Mouse (Mus musculus) midbrain, embryonic 16.5 days (tissue): ENCODE results near the gene Ldhb. TPM values are rescaled to one million over a fixed set of nuclear protein-coding genes. Genes with fewer than 3 reads are reported as not detected.

Source experiments
- ATAC-seq: fragments of 200-750 bp; cut with Nextera tagmentation; 2 replicates; pipeline ENCODE4 v1.8.0; 2017; ENCODE audit warnings: moderate TSS enrichment
- H3K27ac ChIP-seq: fragments of 300-500 bp; sonication (generic); 2 replicates; pipeline ENCODE4 v1.5.1; 2014; ENCODE audit warnings: mild to moderate bottlenecking, low read length, mixed read lengths
- H3K27me3 ChIP-seq: fragments of 300-500 bp; sonication (generic); 2 replicates; pipeline ENCODE4 v1.6.1; 2014; ENCODE audit warnings: low read depth, low read length, mixed read lengths; ENCODE audit not compliant: control insufficient read depth, insufficient read depth
- H3K36me3 ChIP-seq: fragments of 300-500 bp; sonication (generic); 2 replicates; pipeline ENCODE4 v1.6.1; 2014; ENCODE audit warnings: mild to moderate bottlenecking, low read length, moderate library complexity, mixed read lengths; ENCODE audit not compliant: control insufficient read depth, insufficient read depth
- H3K4me1 ChIP-seq: fragments of 300-500 bp; sonication (generic); 2 replicates; pipeline ENCODE4 v1.6.1; 2014; ENCODE audit warnings: mild to moderate bottlenecking, low read length, mixed read lengths; ENCODE audit not compliant: control insufficient read depth, insufficient read depth
- H3K4me2 ChIP-seq: fragments of 300-500 bp; sonication (generic); 2 replicates; pipeline ENCODE4 v1.6.1; 2014; ENCODE audit warnings: mild to moderate bottlenecking, low read length, mixed read lengths
- H3K4me3 ChIP-seq: fragments of 300-500 bp; sonication (generic); 2 replicates; pipeline ENCODE4 v1.5.1; 2014; ENCODE audit warnings: low read depth, mild to moderate bottlenecking, low read length, moderate library complexity, mixed read lengths
- H3K9ac ChIP-seq: fragments of 300-500 bp; sonication (generic); 2 replicates; pipeline ENCODE4 v1.6.1; 2014; ENCODE audit warnings: low read depth, low read length, mixed read lengths
- H3K9me3 ChIP-seq: fragments of 300-500 bp; sonication (generic); replicated peaks from 2 replicates; pipeline ENCODE4 v1.6.1; 2014; ENCODE audit warnings: mild to moderate bottlenecking, low read length, mixed read lengths; ENCODE audit not compliant: control insufficient read depth, poor library complexity, severe bottlenecking
- WGBS: fragments of 180-500 bp; shearing (Covaris S2); extraction: QIAGEN DNeasy Blood & Tissue Kit; methylation state at CpG from one replicate; pipeline ENCODE4 v1.1.7; 2014; 5-methylcytosine and 5-hydroxymethylcytosine counted together
- polyA plus RNA-seq: library from polyadenylated mRNA; unstranded; fragments of >200 nt; fragmentation: Nextera tagmentation; extraction: Ambion mirVana; gene quantifications from 2 replicates; pipeline ENCODE4 v1.2.1, GENCODE M21; 2015

Ldhb gene
- polyA plus RNA-seq, 1 experiment from 2014 or later = 436 TPM

GRCm38 (mm10) chr6:142540561-142541160 lies 32.9 kb upstream of the Ldhb start:
- H3K4me1 ChIP-seq = no peaks in the 10 kb centered on the region
- no peaks in the 10 kb centered on the region for H3K36me3 ChIP-seq
- no peak overlapping the region for H3K9ac ChIP-seq
- H3K4me2 ChIP-seq = no peak overlapping the region
- H3K9me3 ChIP-seq = no peaks in the 10 kb centered on the region
- WGBS = 89% methylated on average over 10 of the region's 10 CpGs
- no peak for ATAC-seq
- H3K27ac ChIP-seq = no peak overlapping the region
- H3K27me3 ChIP-seq = no peaks in the 10 kb centered on the region
- H3K4me3 ChIP-seq = no peak overlapping the region

GRCm38 (mm10) chr6:142540131-142540530 lies 32.4 kb upstream of the Ldhb start:
- H3K27me3 ChIP-seq = no peaks in the 10 kb centered on the region
- no peak for ATAC-seq
- no peaks in the 10 kb centered on the region for H3K36me3 ChIP-seq
- no peaks in the 10 kb centered on the region for H3K9me3 ChIP-seq
- no peak overlapping the region for H3K27ac ChIP-seq
- H3K4me3 ChIP-seq = no peak overlapping the region
- H3K4me2 ChIP-seq = no peak overlapping the region
- 91% methylated on average over 5 of the region's 5 CpGs for WGBS
- no peaks in the 10 kb centered on the region for H3K4me1 ChIP-seq
- H3K9ac ChIP-seq = no peak overlapping the region

GRCm38 (mm10) chr6:142538503-142538902 lies 30.7 kb upstream of the Ldhb start:
- Histone ChIP-seq H3K9ac (no peak overlapping the region), H3K27me3 (no peaks in the 10 kb centered on the region), H3K4me3 (no peak overlapping the region), H3K4me1 (no peaks in the 10 kb centered on the region), H3K9me3 (no peaks in the 10 kb centered on the region), H3K4me2 (no peak overlapping the region), H3K27ac (no peak overlapping the region), H3K36me3 (no peaks in the 10 kb centered on the region)
- WGBS = 84% methylated on average over 17 of the region's 17 CpGs
- ATAC-seq = no peak

GRCm38 (mm10) chr6:142533412-142533811 lies 25.7 kb upstream of the Ldhb start:
- Histone ChIP-seq H3K9ac (no peak overlapping the region), H3K4me3 (no peak overlapping the region), H3K27ac (no peak overlapping the region), H3K27me3 (no peaks in the 10 kb centered on the region), H3K36me3 (no peaks in the 10 kb centered on the region), H3K4me2 (no peak overlapping the region), H3K4me1 (no peaks in the 10 kb centered on the region), H3K9me3 (no peaks in the 10 kb centered on the region)
- no peak for ATAC-seq
- WGBS = 87% methylated on average over 5 of the region's 5 CpGs

GRCm38 (mm10) chr6:142532686-142533085 lies 24.9 kb upstream of the Ldhb start:
- Histone ChIP-seq H3K9ac (no peak overlapping the region), H3K4me3 (no peak overlapping the region), H3K36me3 (no peaks in the 10 kb centered on the region), H3K4me1 (no peaks in the 10 kb centered on the region), H3K27me3 (no peaks in the 10 kb centered on the region), H3K4me2 (no peak overlapping the region), H3K9me3 (no peaks in the 10 kb centered on the region), H3K27ac (no peak overlapping the region)
- 99% methylated on average over 2 of the region's 2 CpGs for WGBS
- ATAC-seq = no peak

- ATAC-seq = no peak
- no peaks in the 10 kb centered on the region for H3K36me3 ChIP-seq
- 95% methylated on average over 17 of the region's 17 CpGs for WGBS
Measured at GRCm38 (mm10) chr6:142532141-142532540, 24.4 kb upstream of the Ldhb start.

GRCm38 (mm10) chr6:142530378-142530777 lies 22.6 kb upstream of the Ldhb start:
- Histone ChIP-seq H3K4me2 (no peak overlapping the region), H3K4me3 (no peak overlapping the region), H3K9me3 (no peaks in the 10 kb centered on the region), H3K4me1 (no peaks in the 10 kb centered on the region), H3K9ac (no peak overlapping the region), H3K27me3 (no peaks in the 10 kb centered on the region), H3K27ac (no peak overlapping the region), H3K36me3 (no peaks in the 10 kb centered on the region)
- WGBS = 88% methylated on average over 5 of the region's 5 CpGs
- no peak for ATAC-seq

More at GRCm38 (mm10) chr6:142532141-142532540, 24.4 kb upstream of the Ldhb start:
- Histone ChIP-seq H3K9me3 (no peaks in the 10 kb centered on the region), H3K4me1 (no peaks in the 10 kb centered on the region), H3K9ac (no peak overlapping the region), H3K4me3 (no peak overlapping the region), H3K4me2 (no peak overlapping the region), H3K27me3 (no peaks in the 10 kb centered on the region), H3K27ac (no peak overlapping the region)

GRCm38 (mm10) chr6:142529680-142530079 lies 21.9 kb upstream of the Ldhb start:
- no peaks in the 10 kb centered on the region for H3K36me3 ChIP-seq
- no peak overlapping the region for H3K27ac ChIP-seq
- no peaks in the 10 kb centered on the region for H3K27me3 ChIP-seq
- H3K4me1 ChIP-seq = no peaks in the 10 kb centered on the region
- no peak overlapping the region for H3K9ac ChIP-seq
- WGBS = 83% methylated on average over 8 of the region's 8 CpGs
- no peak overlapping the region for H3K4me3 ChIP-seq
- no peak for ATAC-seq
- H3K4me2 ChIP-seq = no peak overlapping the region
- no peaks in the 10 kb centered on the region for H3K9me3 ChIP-seq

- Histone ChIP-seq H3K27me3 (no peaks in the 10 kb centered on the region), H3K4me3 (no peak overlapping the region), H3K27ac (no peak overlapping the region), H3K36me3 (no peaks in the 10 kb centered on the region), H3K4me1 (no peaks in the 10 kb centered on the region), H3K9ac (no peak overlapping the region), H3K4me2 (no peak overlapping the region), H3K9me3 (no peaks in the 10 kb centered on the region)
- no peak for ATAC-seq
- WGBS = 68% methylated on average over 1 of the region's 1 CpGs
Measured at GRCm38 (mm10) chr6:142527931-142528562, 20.3 kb upstream of the Ldhb start.
